Comparison of ENCODE assay signal across 13 mouse cellular contexts in genomic region chr14:21902856-21903255, GRCm38 (mm10). TPM values are rescaled to one million over a fixed set of nuclear protein-coding genes. Genes with fewer than 3 reads are reported as not detected.
A peak's percentile ranks its signal among the peaks of the same experiment; 100 is the strongest.
DNase-seq lines count a peak whose midpoint lies in the region; ATAC-seq and TF ChIP-seq lines count a peak whose summit lies in the region.
"Had no signal": no experiment of that assay in that cellular context is flagged by ENCODE, and none has a peak within 500 bp of the region (broad histone marks: within the 10 kb centered on the region; RNA-seq: fewer than 3 reads in every experiment).

No protein-coding gene starts in this region.

- no peaks in the 10 kb centered on the region for H3K27me3 ChIP-seq in heart, embryonic 10.5 days (ENCODE audit: insufficient read depth, poor library complexity, severe bottlenecking)
- H3K27me3 ChIP-seq in lung, embryonic 14.5 days (ENCODE audit: insufficient read depth, low read length), result no peaks in the 10 kb centered on the region
- H3K27me3 ChIP-seq in hindbrain, embryonic 16.5 days (replicated peaks; ENCODE audit: control insufficient read depth, insufficient read depth, low read length), result no peaks in the 10 kb centered on the region
- no peaks in the 10 kb centered on the region for H3K27me3 ChIP-seq in stomach, embryonic 15.5 days (replicated peaks)

- peak overlapping the region; percentile 81 for H3K27ac ChIP-seq in heart, embryonic 10.5 days
- H3K27ac ChIP-seq in lung, embryonic 14.5 days (ENCODE audit: low read depth), result peak overlapping the region; percentile 52; the same call in 1 of the 2 replicates
- 0 out of 2 replicates have a peak overlapping the region, but pooled peaks have one; percentile 30 for H3K27ac ChIP-seq in hindbrain, embryonic 16.5 days (ENCODE audit: low read depth, low read length)
- peak overlapping the region; percentile 94 for H3K27ac ChIP-seq in stomach, embryonic 15.5 days
- H3K27ac ChIP-seq: liver, embryonic 13.5 days had no signal

- H3K4me2 ChIP-seq in lung, embryonic 14.5 days, result peak overlapping the region; percentile 57; the same call in 1 of the 2 replicates
- H3K4me2 ChIP-seq in hindbrain, embryonic 16.5 days (ENCODE audit: low read length), result no peak overlapping the region
- H3K4me2 ChIP-seq in stomach, embryonic 15.5 days, result no peak overlapping the region
- H3K4me2 ChIP-seq: liver, embryonic 13.5 days had no signal

- WGBS in heart, embryonic 10.5 days, result 68% methylated on average over 1 of the region's 1 CpGs
- WGBS in lung, embryonic 14.5 days, result 50% methylated on average over 1 of the region's 1 CpGs
- 65% methylated on average over 1 of the region's 1 CpGs for WGBS in lung, adult 2 months
- 83% methylated on average over 1 of the region's 1 CpGs for WGBS in hindbrain, embryonic 16.5 days
- WGBS in stomach, embryonic 15.5 days, result 40% methylated on average over 1 of the region's 1 CpGs

- TF ChIP-seq CTCF in lung, embryonic 14.5 days (IDR thresholded peaks at IDR 0.05; ENCODE audit: low read depth), result no peak
- TF ChIP-seq CTCF in lung, adult 2 months (IDR thresholded peaks at IDR 0.05; ENCODE audit: insufficient read depth, low read length), result no peak

- H3K4me1 ChIP-seq in heart, embryonic 10.5 days, result peaks cover 44% of the 10 kb centered on the region
- peaks cover 21% of the 10 kb centered on the region for H3K4me1 ChIP-seq in lung, embryonic 14.5 days (ENCODE audit: insufficient read depth)
- peaks cover 3% of the 10 kb centered on the region for H3K4me1 ChIP-seq in lung, adult 2 months (ENCODE audit: control insufficient read depth, insufficient read depth, low read length)
- peaks cover 12% of the 10 kb centered on the region for H3K4me1 ChIP-seq in hindbrain, embryonic 16.5 days (ENCODE audit: control insufficient read depth, insufficient read depth, low read depth, low read length)
- peaks cover 25% of the 10 kb centered on the region for H3K4me1 ChIP-seq in stomach, embryonic 15.5 days
- H3K4me1 ChIP-seq: liver, embryonic 13.5 days had no signal

- no peak overlapping the region for H3K9ac ChIP-seq in lung, embryonic 14.5 days
- no peak overlapping the region for H3K9ac ChIP-seq in hindbrain, embryonic 16.5 days (ENCODE audit: low read depth, low read length)
- no peak overlapping the region for H3K9ac ChIP-seq in stomach, embryonic 15.5 days
- H3K9ac ChIP-seq: liver, embryonic 13.5 days had no signal

- ATAC-seq in lung, embryonic 14.5 days (ENCODE audit: insufficient read depth), result no peak
- ATAC-seq in hindbrain, embryonic 16.5 days, result no peak
- ATAC-seq in stomach, embryonic 15.5 days (ENCODE audit: insufficient read depth, low FRiP score, low read depth), result no peak
- ATAC-seq: forebrain, embryonic 14.5 days had no signal

- DNase-seq in heart, embryonic 10.5 days (ENCODE audit: low spot score), result peak; percentile 17
- no peak for DNase-seq in heart, postnatal 4 days
- DNase-seq in lung, embryonic 14.5 days, result peak; percentile 9
- no peak for DNase-seq in lung, adult 2 months
- DNase-seq in left cerebral cortex, adult 9 months (ENCODE audit: low spot score in 2 of 2), result no peak
- DNase-seq: cerebellum, adult 11 months; kidney, adult 9 months; liver, embryonic 13.5 days; thymus, adult 18-20 months had no signal

- H3K36me3 ChIP-seq in heart, embryonic 10.5 days, result no peaks in the 10 kb centered on the region
- H3K36me3 ChIP-seq in lung, embryonic 14.5 days (ENCODE audit: insufficient read depth), result no peaks in the 10 kb centered on the region
- no peaks in the 10 kb centered on the region for H3K36me3 ChIP-seq in hindbrain, embryonic 16.5 days (ENCODE audit: control insufficient read depth, insufficient read depth, low read length)
- H3K36me3 ChIP-seq in stomach, embryonic 15.5 days, result no peaks in the 10 kb centered on the region
- H3K36me3 ChIP-seq: G1E; liver, embryonic 13.5 days had no signal

- TF ChIP-seq POLR2A in lung, adult 2 months (IDR thresholded peaks at IDR 0.05; ENCODE audit: borderline replicate concordance, extremely low read depth, low read depth, low read length), result no peak

- no peak overlapping the region for H3K4me3 ChIP-seq in heart, embryonic 10.5 days
- H3K4me3 ChIP-seq in lung, embryonic 14.5 days (ENCODE audit: low read depth, low read length), result no peak overlapping the region
- H3K4me3 ChIP-seq in lung, adult 2 months (replicated peaks; ENCODE audit: extremely low read depth, low read depth, low read length), result no peak overlapping the region
- no peak overlapping the region for H3K4me3 ChIP-seq in hindbrain, embryonic 16.5 days (ENCODE audit: low read length)
- no peak overlapping the region for H3K4me3 ChIP-seq in stomach, embryonic 15.5 days (replicated peaks)
- H3K4me3 ChIP-seq: liver, embryonic 13.5 days had no signal

- no peaks in the 10 kb centered on the region for H3K9me3 ChIP-seq in heart, embryonic 10.5 days
- H3K9me3 ChIP-seq in lung, embryonic 14.5 days (ENCODE audit: low read depth, low read length), result peaks cover 4% of the 10 kb centered on the region; the same call in 1 of the 2 replicates
- no peaks in the 10 kb centered on the region for H3K9me3 ChIP-seq in hindbrain, embryonic 16.5 days (ENCODE audit: control insufficient read depth, low read length)
- H3K9me3 ChIP-seq in stomach, embryonic 15.5 days, result no peaks in the 10 kb centered on the region
- H3K9me3 ChIP-seq: G1E; liver, embryonic 13.5 days had no signal

RNA-seq across cellular contexts. Expression of gene Comtd1, which starts 54.1 kb away (rescaled TPM):
- 48.1 and 52.2 TPM in 2 replicates for polyA plus RNA-seq in heart, embryonic 10.5 days (2016; fragmentation: Nextera tagmentation; extraction: Ambion mirVana)
- 10 to 100 TPM; 16.9 to 25.9 TPM for total RNA-seq in heart, postnatal 4 days (2021)
- 15.4 and 17.0 TPM in 2 replicates for polyA plus RNA-seq in lung, embryonic 14.5 days (2014; fragmentation: Nextera tagmentation; extraction: Ambion mirVana)
- polyA plus RNA-seq in lung, adult 2 months (2012; rRNA removed), result 12.7 and 13.9 TPM in 2 replicates
- polyA plus RNA-seq in hindbrain, embryonic 16.5 days (2015; fragmentation: Nextera tagmentation; extraction: Ambion mirVana), result 59.2 and 68.9 TPM in 2 replicates
- 42.2 and 48.1 TPM in 2 replicates for polyA plus RNA-seq in stomach, embryonic 15.5 days (2015; fragmentation: Nextera tagmentation; extraction: Ambion mirVana)

Comparison
In these comparisons a context has a peak if more than half of its experiments do, and no peak if none do; other contexts are left out.
1. DNase-seq: peak in heart, embryonic 10.5 days (single experiment) and lung, embryonic 14.5 days (single experiment); none in heart, postnatal 4 days (single experiment), lung, adult 2 months (single experiment) and left cerebral cortex, adult 9 months (0 of 2).
2. H3K27ac ChIP-seq: peak in every context shown above with its lines; median percentile 94 in stomach, embryonic 15.5 days; 81 in heart, embryonic 10.5 days; 52 in lung, embryonic 14.5 days; 30 in hindbrain, embryonic 16.5 days.